Mouse (Mus musculus) urinary bladder, adult 2 months (tissue): ENCODE results near the gene Dsn1. TPM values are rescaled to one million over a fixed set of nuclear protein-coding genes. Genes with fewer than 3 reads are reported as not detected.

Source experiments
- DNase-seq: peaks from one replicate; pipeline ENCODE4 v3.0.0; 2022; ENCODE audit warnings: low spot score
- polyA plus RNA-seq: library from polyadenylated mRNA; depleted of rRNA; stranded (reverse); fragments of >200 nt; gene quantifications from 2 replicates; pipeline ENCODE4 v1.2.3, GENCODE M21; 2012; rRNA removed

Gene Dsn1
- polyA plus RNA-seq, 1 experiment, result 6.6 TPM

- no peak for DNase-seq
Observed at GRCm38 (mm10) chr2:156973316-156974100, 33.4 kb downstream of the Dsn1 start.

DNA sequence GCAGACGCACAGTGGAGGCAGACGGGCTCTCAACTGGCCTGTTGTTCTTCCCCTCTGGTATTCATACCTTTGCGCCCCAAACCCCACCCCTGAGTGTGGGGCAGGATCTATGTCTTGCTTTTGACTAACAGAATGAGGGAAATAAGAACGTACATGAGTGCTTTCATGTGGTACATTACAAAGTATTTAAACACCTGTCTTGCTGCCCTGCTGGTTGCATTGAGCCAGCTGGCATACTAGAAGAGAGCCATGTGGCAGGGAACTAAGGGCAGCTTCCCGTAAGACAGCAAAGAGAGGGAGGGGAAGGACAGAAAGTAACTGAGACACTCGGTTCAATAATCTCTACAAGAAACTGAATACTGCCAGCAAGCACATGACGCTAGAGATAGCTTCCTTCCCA, 36.7 kb downstream of the Dsn1 start:
- no peak for DNase-seq

DNA sequence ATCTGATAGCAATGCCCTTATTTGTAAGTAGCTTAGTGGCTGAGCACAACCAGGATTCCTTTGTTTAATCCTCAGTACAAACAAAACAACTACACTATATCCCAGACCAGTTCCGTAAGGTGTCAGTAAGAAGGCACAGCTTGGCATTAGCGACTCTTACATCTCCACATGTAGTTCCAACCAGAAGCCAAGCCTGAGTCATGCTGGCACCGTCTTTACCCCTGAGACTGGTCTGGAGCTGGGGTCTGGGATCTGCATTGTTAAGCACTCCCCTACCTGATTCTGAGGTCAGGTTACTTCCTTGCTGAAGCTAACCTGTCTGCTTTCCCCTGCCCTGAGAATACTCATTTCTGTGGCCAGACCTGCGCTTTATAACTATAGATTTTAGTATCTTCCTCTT, 38.5 kb downstream of the Dsn1 start:
- DNase-seq, result no peak

DNA sequence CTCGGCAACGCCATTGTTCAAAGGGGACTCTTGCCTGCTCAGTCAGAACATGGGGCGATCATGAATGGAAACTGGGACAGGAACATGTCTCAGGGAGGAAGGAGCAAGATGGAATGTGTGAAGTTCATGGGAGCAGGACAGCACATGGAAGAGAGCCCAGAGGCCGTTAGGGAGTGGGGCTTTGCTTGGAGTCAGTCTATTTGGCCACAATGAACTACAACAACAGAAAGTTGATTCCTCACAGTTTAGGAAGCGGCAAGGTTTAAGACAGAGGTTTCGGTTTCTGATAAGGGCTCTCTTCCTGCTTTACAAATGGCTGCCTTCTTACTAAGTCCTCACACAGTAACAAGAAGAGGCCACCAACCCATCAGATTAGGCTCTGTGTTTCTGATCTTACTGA, 39.6 kb downstream of the Dsn1 start:
- no peak for DNase-seq

DNA sequence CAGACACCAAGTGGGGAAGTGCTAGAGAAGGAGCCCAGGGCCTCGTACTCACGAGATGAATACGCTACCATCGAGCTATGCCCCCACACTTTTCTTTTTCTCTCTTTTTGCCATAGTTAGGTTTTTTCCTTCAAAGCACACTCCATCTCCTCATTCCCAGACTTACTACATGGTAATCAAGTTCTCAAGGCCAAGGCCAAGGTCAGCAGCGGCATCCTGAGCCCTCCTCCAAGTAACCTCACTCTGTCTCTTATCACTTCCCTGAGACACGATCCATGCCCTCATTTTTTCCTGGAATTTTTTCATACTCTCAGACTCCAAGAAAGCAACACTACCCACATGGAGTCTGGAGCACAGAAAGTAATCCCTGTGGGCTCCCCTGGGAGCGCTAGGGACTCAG, 43.1 kb downstream of the Dsn1 start:
- DNase-seq, result no peak

DNA sequence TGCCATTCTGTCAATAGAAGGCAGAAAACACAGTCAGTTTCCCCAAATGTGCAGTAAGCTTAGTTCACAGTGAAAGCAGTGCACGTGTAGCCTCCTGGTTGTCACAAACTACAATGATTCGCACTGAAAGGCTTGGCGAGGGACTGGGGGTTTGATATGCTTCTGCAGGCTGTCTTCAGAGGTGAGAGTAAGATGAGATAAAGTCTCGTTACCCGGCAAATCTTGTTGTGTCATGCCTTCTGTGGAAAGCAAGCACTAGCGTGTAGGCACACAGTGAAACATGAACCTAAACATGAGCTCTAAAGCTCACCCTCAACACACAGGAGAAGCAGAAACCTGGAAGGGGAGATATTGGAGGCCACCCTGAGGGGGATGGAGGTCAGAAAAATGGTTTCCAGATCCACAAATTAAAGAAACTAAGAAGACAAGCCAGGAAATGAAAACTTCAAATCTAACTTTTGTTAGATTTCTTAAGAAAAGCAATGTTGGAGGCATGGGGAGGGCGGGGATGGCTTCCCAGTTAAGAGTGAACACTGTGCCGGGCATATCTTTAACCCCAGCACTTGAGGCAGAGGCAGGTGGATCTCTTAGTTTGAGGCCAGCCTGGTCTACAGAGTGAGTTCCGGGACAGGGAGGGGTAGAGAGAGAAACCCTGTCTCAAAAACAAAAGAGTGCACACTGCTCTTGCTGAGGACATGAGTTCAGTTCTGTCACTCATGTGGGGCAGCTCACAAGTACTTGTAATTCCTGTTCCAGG, 48.3 kb downstream of the Dsn1 start:
- DNase-seq, result no peak

GRCm38 (mm10) chr2:156957035-156957434, 49.9 kb downstream of the Dsn1 start:
- DNase-seq, result no peak

DNA sequence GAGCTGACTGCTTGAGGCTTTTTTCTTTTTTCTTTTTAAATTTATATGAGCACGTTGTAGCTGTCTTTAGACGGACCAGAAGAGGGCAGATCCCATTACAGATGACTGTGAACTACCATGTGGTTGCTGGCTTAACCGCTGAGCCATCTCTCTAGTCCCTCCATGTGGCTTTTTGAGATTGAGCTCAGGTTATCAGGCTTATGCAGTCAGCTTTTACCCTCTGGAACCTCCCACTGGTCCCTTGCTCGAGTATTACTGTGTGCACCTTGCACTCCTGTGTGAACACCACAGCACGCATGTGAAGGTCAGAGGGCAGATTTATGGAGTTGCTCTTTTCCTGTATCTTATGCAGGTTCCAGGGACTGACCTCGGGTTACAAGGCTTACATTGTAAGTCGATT, 50.6 kb downstream of the Dsn1 start:
- no peak for DNase-seq

DNA sequence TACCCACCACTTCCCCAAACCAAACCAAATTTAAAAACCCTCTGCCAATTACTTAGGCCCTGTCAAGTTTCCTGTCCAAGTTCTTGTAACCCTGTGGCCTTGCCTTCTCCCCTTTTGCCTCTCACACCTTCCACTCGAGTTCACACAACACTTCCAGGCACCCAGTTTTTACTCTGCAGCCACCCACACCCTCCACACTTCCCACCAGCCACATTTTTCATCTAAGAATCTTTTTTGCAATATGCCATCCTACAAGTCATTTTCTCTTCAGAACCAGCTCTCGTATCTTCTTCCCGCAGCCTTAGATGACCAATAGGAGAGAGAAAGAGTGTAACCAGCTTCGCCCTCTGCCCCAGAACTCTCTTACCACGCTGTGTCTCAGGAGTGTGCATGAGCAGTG, 52.5 kb downstream of the Dsn1 start:
- DNase-seq, result no peak

- no peak for DNase-seq
Observed at GRCm38 (mm10) chr2:156951301-156952094, 55.5 kb downstream of the Dsn1 start.

DNA sequence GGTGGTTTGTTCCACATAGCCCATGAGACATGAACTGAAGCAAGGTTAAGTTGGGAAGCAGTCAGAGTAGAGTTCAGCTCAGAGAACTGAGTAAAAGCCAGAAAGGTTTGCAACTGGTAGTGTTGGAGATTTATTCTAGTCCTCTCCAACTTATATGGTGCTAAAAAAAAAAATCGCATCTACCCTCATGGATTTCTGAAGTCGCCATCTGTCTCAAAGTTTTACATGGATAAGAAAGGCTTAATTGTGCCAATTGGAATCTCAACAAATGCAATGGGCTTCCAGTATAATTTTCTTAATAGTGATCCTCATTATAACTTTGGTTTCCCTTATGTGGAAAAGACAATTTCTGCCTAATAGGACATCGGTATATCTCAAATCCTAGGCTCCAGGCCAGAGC, 56.1 kb downstream of the Dsn1 start:
- no peak for DNase-seq

Other genes with a start within 250 kb of the Dsn1 start
- gene Myl9, start 231.7 kb downstream of the Dsn1 start, polyA plus RNA-seq, result 4,146 and 6,672 TPM in 2 replicates
- 4.6 and 4.8 TPM in 2 replicates for gene Tgif2, start 167.1 kb downstream of the Dsn1 start, polyA plus RNA-seq
- 3.7 and 3.9 TPM in 2 replicates for gene 4930518I15Rik, start 149.2 kb downstream of the Dsn1 start, polyA plus RNA-seq
- 110 and 134 TPM in 2 replicates for gene Rab5if, start 144.0 kb downstream of the Dsn1 start, polyA plus RNA-seq
- gene Sla2, start 120.0 kb downstream of the Dsn1 start, polyA plus RNA-seq, result 0.28 and 0.31 TPM in 2 replicates
- gene Ndrg3, start 15.1 kb downstream of the Dsn1 start, polyA plus RNA-seq, result 37.0 and 42.9 TPM in 2 replicates
- 3.0 and 7.1 TPM in 2 replicates for gene Soga1, start 72.1 kb upstream of the Dsn1 start, polyA plus RNA-seq
- 0.19 TPM in 1 of 2 replicates, not detected in the other for gene Tldc2, start 79.9 kb upstream of the Dsn1 start, polyA plus RNA-seq
- 57.2 and 77.9 TPM in 2 replicates for gene Samhd1, start 128.1 kb upstream of the Dsn1 start, polyA plus RNA-seq
- 6.3 and 7.0 TPM in 2 replicates for gene Rbl1, start 197.4 kb upstream of the Dsn1 start, polyA plus RNA-seq